Mouse (Mus musculus) olfactory bulb, adult 2 months (tissue): ENCODE data around the gene 4930524J08Rik.

ENCODE experiments used
- CTCF ChIP-seq: fragments of 200-500 bp; IDR thresholded peaks from 2 replicates; pipeline ENCODE4 v1.5.1; 2012; ENCODE audit warnings: low read depth, mild to moderate bottlenecking, low read length, moderate library complexity; ENCODE audit not compliant: insufficient read depth
- POLR2A ChIP-seq: fragments of 200-500 bp; IDR thresholded peaks from 2 replicates; pipeline ENCODE4 v1.6.1; 2012; ENCODE audit warnings: mild to moderate bottlenecking, low read depth, low read length, moderate library complexity; ENCODE audit not compliant: insufficient read depth

DNA sequence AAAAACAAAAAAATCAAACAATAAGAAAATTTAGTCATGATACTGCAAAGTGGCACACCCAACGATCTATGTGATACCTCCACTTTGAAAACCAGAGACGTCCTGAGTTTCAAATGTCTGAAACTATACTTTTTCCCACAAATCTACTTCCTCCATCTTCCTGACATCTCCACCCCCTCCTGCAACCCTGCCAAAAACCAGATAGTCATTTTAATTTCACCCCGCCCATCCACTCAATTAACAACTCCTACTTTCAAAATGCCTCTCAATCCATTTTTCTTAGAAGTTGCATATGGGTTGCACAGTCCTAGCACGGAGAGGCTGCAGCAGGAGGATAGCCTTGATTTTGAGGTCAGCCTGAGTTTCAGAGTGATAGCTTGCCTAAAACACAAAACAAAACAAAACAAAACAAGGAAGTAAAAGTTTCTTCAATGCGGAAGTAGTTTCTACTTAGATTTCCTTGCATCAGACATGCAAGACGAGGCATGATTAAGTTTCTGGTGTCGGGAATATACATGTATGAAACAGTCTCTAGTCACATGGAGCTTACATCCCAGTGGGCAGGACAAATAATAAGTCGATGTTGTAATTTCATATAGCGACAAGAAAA, 4.7 kb downstream of the 4930524J08Rik start:
- TF ChIP-seq POLR2A (no peak), CTCF (no peak)
